Comparison of ENCODE assay signal across 8 mouse cellular contexts in genomic region chr6:134034436-134034835, GRCm38 (mm10). TPM values are rescaled to one million over a fixed set of nuclear protein-coding genes. Genes with fewer than 3 reads are reported as not detected.
A peak's percentile ranks its signal among the peaks of the same experiment; 100 is the strongest.
DNase-seq lines count a peak whose midpoint lies in the region; ATAC-seq and TF ChIP-seq lines count a peak whose summit lies in the region.

No protein-coding gene starts in this region.

- peak overlapping the region; percentile 66 for H3K4me2 ChIP-seq in heart, postnatal 0 days (ENCODE audit: low read depth, low read length)
- H3K4me2 ChIP-seq in liver, embryonic 14.5 days (ENCODE audit: low read depth), result peak overlapping the region; percentile 83

- peak overlapping the region; percentile 99 for H3K27ac ChIP-seq in left cerebral cortex, adult 2 months
- peak overlapping the region; percentile 100 for H3K27ac ChIP-seq in heart, postnatal 0 days (ENCODE audit: low read depth)
- no peak overlapping the region for H3K27ac ChIP-seq in liver, embryonic 14.5 days

- H3K27me3 ChIP-seq in heart, postnatal 0 days (ENCODE audit: control insufficient read depth, insufficient read depth, low read length), result no peaks in the 10 kb centered on the region
- H3K27me3 ChIP-seq in liver, embryonic 14.5 days (ENCODE audit: control insufficient read depth, insufficient read depth, low read length), result no peaks in the 10 kb centered on the region

- WGBS in heart, postnatal 0 days, result 2% methylated on average over 8 of the region's 8 CpGs
- 3% methylated on average over 8 of the region's 8 CpGs for WGBS in liver, embryonic 14.5 days (ENCODE audit: insufficient replicate concordance)

- H3K36me3 ChIP-seq in heart, postnatal 0 days (replicated peaks; ENCODE audit: control insufficient read depth, insufficient read depth, low read length), result no peaks in the 10 kb centered on the region
- H3K36me3 ChIP-seq in liver, embryonic 14.5 days (replicated peaks; ENCODE audit: control insufficient read depth, insufficient read depth, low read depth), result no peaks in the 10 kb centered on the region

- peak overlapping the region; percentile 88 for H3K9ac ChIP-seq in heart, postnatal 0 days (replicated peaks; ENCODE audit: low read depth, low read length)
- no peak overlapping the region; the same call in none of the 2 replicates for H3K9ac ChIP-seq in liver, embryonic 14.5 days (replicated peaks)

- DNase-seq in left cerebral cortex, adult 2 months (ENCODE audit: extremely low spot score in 1 of 2, low spot score in 2 of 2), result no peak
- no peak for DNase-seq in left cerebral cortex, postnatal 10 days (ENCODE audit: extremely low spot score in 1 of 2, low spot score in 2 of 2)
- DNase-seq in cerebellum, adult 8-10 months, result peak; percentile 30
- DNase-seq in heart, postnatal 0 days (ENCODE audit: low spot score), result no peak
- no peak for DNase-seq in liver, embryonic 14.5 days (ENCODE audit: low read depth in 3 of 3, low spot score in 3 of 3)
- no peak for DNase-seq in layer of hippocampus, postnatal 25 days (ENCODE audit: extremely low spot score in 1 of 2, low spot score in 1 of 2)
- no peak for DNase-seq in spleen, adult 12 weeks (ENCODE audit: low spot score)
- DNase-seq in adrenal gland, adult 2 months, result no peak

- no peak for TF ChIP-seq EP300 in heart, postnatal 0 days (IDR thresholded peaks at IDR 0.05; ENCODE audit: low read depth)
- no peak for TF ChIP-seq EP300 in liver, embryonic 14.5 days (IDR thresholded peaks at IDR 0.05; ENCODE audit: low read depth)

- no peak for ATAC-seq in heart, postnatal 0 days (ENCODE audit: insufficient read depth, low read depth)
- no peak for ATAC-seq in liver, embryonic 14.5 days (ENCODE audit: insufficient read depth)

- H3K4me1 ChIP-seq in heart, postnatal 0 days (ENCODE audit: control insufficient read depth, insufficient read depth), result peaks cover 30% of the 10 kb centered on the region
- peaks cover 5 to 17% of the 10 kb centered on the region in 2 experiments for H3K4me1 ChIP-seq in liver, embryonic 14.5 days (replicated peaks; ENCODE audit: control insufficient read depth in 2 of 2, insufficient read depth in 2 of 2, low read length in 1 of 2)

- H3K9me3 ChIP-seq in heart, postnatal 0 days (replicated peaks; ENCODE audit: control insufficient read depth, low read length), result no peaks in the 10 kb centered on the region
- H3K9me3 ChIP-seq in liver, embryonic 14.5 days (ENCODE audit: control insufficient read depth, low read length), result no peaks in the 10 kb centered on the region

- TF ChIP-seq CTCF in left cerebral cortex, adult 2 months (IDR thresholded peaks at IDR 0.05), result no peak
- TF ChIP-seq CTCF in heart, postnatal 0 days (IDR thresholded peaks at IDR 0.05; ENCODE audit: low read depth), result no peak
- TF ChIP-seq CTCF in liver, embryonic 14.5 days (IDR thresholded peaks at IDR 0.05; ENCODE audit: low read depth), result no peak

- H3K4me3 ChIP-seq in left cerebral cortex, adult 2 months, result peak overlapping the region; percentile 99
- peak overlapping the region; percentile 82 for H3K4me3 ChIP-seq in heart, postnatal 0 days (ENCODE audit: low read depth, low read length)
- peak overlapping the region; percentile 76 to 98 for H3K4me3 ChIP-seq in liver, embryonic 14.5 days (ENCODE audit: insufficient read depth in 1 of 2, low read depth in 2 of 2, low read length in 2 of 2)

- intact Hi-C loops in left cerebral cortex, adult 2 months (cut with DNase I), result loop anchor here (2.0 kb wide), 2 partner anchors 116 to 354 kb away; no protein-coding TSS in a partner anchor
- intact Hi-C loops in left cerebral cortex, postnatal 10 days (cut with DNase I), result loop anchor here (5.0 to 10.0 kb wide), 2 partner anchors 67 to 170 kb away; no protein-coding TSS in a partner anchor

RNA-seq across cellular contexts. Expression of gene Etv6, which starts 1.1 kb away (rescaled TPM):
- 10 to 100 TPM; 18.7 to 19.3 TPM for total RNA-seq in left cerebral cortex, adult 2 months (2021)
- total RNA-seq in left cerebral cortex, postnatal 10 days (2021), result 10 to 100 TPM; 21.1 to 21.3 TPM
- total RNA-seq in heart, postnatal 0 days (2014; rRNA removed; ENCODE audit: low replicate concordance), result 12.4 and 30.3 TPM in 2 replicates
- polyA plus RNA-seq in heart, postnatal 0 days (2015; fragmentation: Nextera tagmentation; extraction: Ambion mirVana), result 5.5 and 6.1 TPM in 2 replicates
- polyA plus RNA-seq in liver, embryonic 14.5 days (2012; rRNA removed), result 3.0 and 3.4 TPM in 2 replicates
- polyA plus RNA-seq in liver, embryonic 14.5 days (2014; fragmentation: Nextera tagmentation; extraction: Ambion mirVana), result 2.6 and 3.0 TPM in 2 replicates
- 10 to 100 TPM in 1 of 2 experiments, 1 to 10 TPM in 1; 9.2 to 10.3 TPM for total RNA-seq in layer of hippocampus, postnatal 25 days (2021)
- total RNA-seq in adrenal gland, adult 2 months (2021), result 10 to 100 TPM; 33.0 to 60.5 TPM
- polyA plus RNA-seq in adrenal gland, adult 2 months (2012; rRNA removed), result 34.1 and 36.5 TPM in 2 replicates
